Mouse (Mus musculus) stomach, embryonic 16.5 days (tissue): Measurements from ENCODE around the gene Olfr331. TPM values are rescaled to one million over a fixed set of nuclear protein-coding genes. Genes with fewer than 3 reads are reported as not detected.
"Not testable (repeated sequence)": the region's sequence is repeated elsewhere in the genome, so short reads cannot be mapped to it uniquely, and the experiment has no call there.

Experiments used
- ATAC-seq: fragments of 200-750 bp; cut with Nextera tagmentation; 2 replicates; pipeline ENCODE4 v1.8.0; 2017; ENCODE audit warnings: moderate number of reproducible peaks, moderate TSS enrichment; ENCODE audit not compliant: insufficient read depth, low FRiP score
- H3K27ac ChIP-seq: fragments of 300-500 bp; sonication (generic); 2 replicates; pipeline ENCODE4 v1.5.1; 2014; ENCODE audit warnings: low read length
- H3K27me3 ChIP-seq: fragments of 300-500 bp; sonication (generic); 2 replicates; pipeline ENCODE4 v1.6.1; 2014; ENCODE audit warnings: low read length, control low read depth, mixed read lengths; ENCODE audit not compliant: control insufficient read depth, insufficient read depth
- H3K36me3 ChIP-seq: fragments of 300-500 bp; sonication (generic); 2 replicates; pipeline ENCODE4 v1.6.1; 2014; ENCODE audit warnings: low read length; ENCODE audit not compliant: control insufficient read depth, insufficient read depth
- H3K4me1 ChIP-seq: fragments of 300-500 bp; sonication (generic); 2 replicates; pipeline ENCODE4 v1.6.1; 2014; ENCODE audit warnings: low read length, control low read depth, mixed read lengths; ENCODE audit not compliant: control insufficient read depth, insufficient read depth
- H3K4me2 ChIP-seq: fragments of 300-500 bp; sonication (generic); 2 replicates; pipeline ENCODE4 v1.6.1; 2014; ENCODE audit warnings: low read depth, low read length, mixed read lengths
- H3K4me3 ChIP-seq: fragments of 300-500 bp; sonication (generic); replicated peaks from 2 replicates; pipeline ENCODE4 v1.5.1; 2014; ENCODE audit warnings: mild to moderate bottlenecking, low read length
- H3K9ac ChIP-seq: fragments of 300-500 bp; sonication (generic); 2 replicates; pipeline ENCODE4 v1.6.1; 2014; ENCODE audit warnings: low read length
- H3K9me3 ChIP-seq: fragments of 300-500 bp; sonication (generic); replicated peaks from 2 replicates; pipeline ENCODE4 v1.6.1; 2016; ENCODE audit warnings: low read length, control low read depth; ENCODE audit not compliant: control insufficient read depth
- WGBS: fragments of 180-500 bp; shearing (Covaris S2); extraction: QIAGEN DNeasy Blood & Tissue Kit; methylation state at CpG from one replicate; pipeline ENCODE4 v1.1.7; 2014; 5-methylcytosine and 5-hydroxymethylcytosine counted together
- polyA plus RNA-seq: library from polyadenylated mRNA; unstranded; fragments of >200 nt; fragmentation: Nextera tagmentation; extraction: Ambion mirVana; gene quantifications from 2 replicates; pipeline ENCODE4 v1.2.1, GENCODE M21; 2015

Olfr331 gene
- polyA plus RNA-seq: not detected in 2 replicates

- H3K9ac ChIP-seq, H3K4me2 ChIP-seq, H3K4me3 ChIP-seq, H3K4me1 ChIP-seq, H3K9me3 ChIP-seq, H3K36me3 ChIP-seq, ATAC-seq, H3K27ac ChIP-seq, H3K27me3 ChIP-seq: not testable (repeated sequence)
Measured at GRCm38 (mm10) chr11:58502472-58502871, at the start of gene Olfr331. Olfr331 (minus strand) TSS chr11:58502572.

- Histone ChIP-seq H3K4me1 (no peaks in the 10 kb centered on the region), H3K9me3 (no peaks in the 10 kb centered on the region), H3K4me3 (no peak within 1 kb of the TSS), H3K36me3 (no peaks in the 10 kb centered on the region), H3K4me2 (no peak within 1 kb of the TSS), H3K27ac (no peak within 1 kb of the TSS), H3K27me3 (no peaks in the 10 kb centered on the region), H3K9ac (no peak within 1 kb of the TSS)
- 71% methylated on average over 5 of the region's 5 CpGs for WGBS
- no peak for ATAC-seq
Measured at GRCm38 (mm10) chr11:58546322-58546721, 44.0 kb upstream of the Olfr331 start, which contains the start of gene Olfr329-ps. Olfr329-ps (minus strand) TSS chr11:58546422.

- not testable (repeated sequence) for ATAC-seq, H3K4me2 ChIP-seq, H3K4me1 ChIP-seq, H3K27ac ChIP-seq, H3K9me3 ChIP-seq, H3K27me3 ChIP-seq, H3K36me3 ChIP-seq, H3K9ac ChIP-seq, H3K4me3 ChIP-seq
Measured at GRCm38 (mm10) chr11:58534736-58535135, 32.4 kb upstream of the Olfr331 start, which contains the start of gene Olfr330. Olfr330 (minus strand) TSS chr11:58534836.

- H3K9ac ChIP-seq, H3K36me3 ChIP-seq, H3K4me1 ChIP-seq, H3K27me3 ChIP-seq, H3K27ac ChIP-seq, ATAC-seq, H3K4me2 ChIP-seq, H3K9me3 ChIP-seq, H3K4me3 ChIP-seq: not testable (repeated sequence)
- WGBS: 91% methylated on average over 7 of the region's 9 CpGs
Measured at GRCm38 (mm10) chr11:58519756-58520155, 17.4 kb upstream of the Olfr331 start.

GRCm38 (mm10) chr11:58518916-58519315 is 16.5 kb upstream of the Olfr331 start:
- not testable (repeated sequence) for H3K36me3 ChIP-seq, H3K27ac ChIP-seq, ATAC-seq, H3K9me3 ChIP-seq, H3K27me3 ChIP-seq, H3K4me3 ChIP-seq, H3K4me2 ChIP-seq, H3K4me1 ChIP-seq, H3K9ac ChIP-seq
- WGBS: 96% methylated on average over 17 of the region's 18 CpGs

- not testable (repeated sequence) for H3K4me3 ChIP-seq
Measured at GRCm38 (mm10) chr11:58509058-58509457, 6.7 kb upstream of the Olfr331 start.

GRCm38 (mm10) chr11:58499290-58499689 is 3.1 kb downstream of the Olfr331 start:
- Histone ChIP-seq H3K27ac (no peak overlapping the region), H3K27me3 (no peaks in the 10 kb centered on the region), H3K4me2 (no peak overlapping the region), H3K4me3 (no peak overlapping the region), H3K36me3 (no peaks in the 10 kb centered on the region), H3K4me1 (no peaks in the 10 kb centered on the region), H3K9ac (no peak overlapping the region), H3K9me3 (no peaks in the 10 kb centered on the region)
- ATAC-seq: no peak
- WGBS: 34% methylated on average over 3 of the region's 3 CpGs

More at GRCm38 (mm10) chr11:58509058-58509457, 6.7 kb upstream of the Olfr331 start:
- not testable (repeated sequence) for H3K9ac ChIP-seq, ATAC-seq, H3K4me1 ChIP-seq, H3K27ac ChIP-seq, H3K36me3 ChIP-seq, H3K27me3 ChIP-seq, H3K9me3 ChIP-seq, H3K4me2 ChIP-seq
- 85% methylated on average over 19 of the region's 19 CpGs for WGBS

GRCm38 (mm10) chr11:58498761-58499160 is 3.6 kb downstream of the Olfr331 start:
- H3K27ac ChIP-seq: no peak overlapping the region
- no peak overlapping the region for H3K4me2 ChIP-seq
- no peaks in the 10 kb centered on the region for H3K27me3 ChIP-seq
- no peaks in the 10 kb centered on the region for H3K9me3 ChIP-seq
- 82% methylated on average over 9 of the region's 9 CpGs for WGBS
- no peaks in the 10 kb centered on the region for H3K4me1 ChIP-seq
- no peaks in the 10 kb centered on the region for H3K36me3 ChIP-seq
- ATAC-seq: no peak
- no peak overlapping the region for H3K9ac ChIP-seq
- no peak overlapping the region for H3K4me3 ChIP-seq

- ATAC-seq: no peak
- Histone ChIP-seq H3K4me2 (no peak within 1 kb of the TSS), H3K36me3 (no peaks in the 10 kb centered on the region), H3K27ac (no peak within 1 kb of the TSS), H3K27me3 (no peaks in the 10 kb centered on the region), H3K4me1 (no peaks in the 10 kb centered on the region), H3K9ac (no peak within 1 kb of the TSS), H3K9me3 (no peaks in the 10 kb centered on the region), H3K4me3 (no peak within 1 kb of the TSS)
- WGBS: 70% methylated on average over 2 of the region's 2 CpGs
Measured at GRCm38 (mm10) chr11:58492455-58492854, 9.9 kb downstream of the Olfr331 start, which contains the start of gene Olfr332. Olfr332 (minus strand) TSS chr11:58492555.

- no peak within 1 kb of the TSS for H3K4me2 ChIP-seq
Measured at GRCm38 (mm10) chr11:58462170-58462569, 40.2 kb downstream of the Olfr331 start, which contains the start of gene Olfr30. Olfr30 (minus strand) TSS chr11:58462270.

More at GRCm38 (mm10) chr11:58462170-58462569, 40.2 kb downstream of the Olfr331 start, which contains the start of gene Olfr30:
- H3K4me3 ChIP-seq: no peak within 1 kb of the TSS
- ATAC-seq: no peak
- no peak within 1 kb of the TSS for H3K9ac ChIP-seq
- H3K4me1 ChIP-seq: no peaks in the 10 kb centered on the region
- H3K36me3 ChIP-seq: no peaks in the 10 kb centered on the region
- H3K27me3 ChIP-seq: no peaks in the 10 kb centered on the region
- no peak within 1 kb of the TSS for H3K27ac ChIP-seq
- H3K9me3 ChIP-seq: no peaks in the 10 kb centered on the region
